Mouse (Mus musculus) midbrain, embryonic 14.5 days (tissue): ENCODE data around the gene Sp8. TPM values are rescaled to one million over a fixed set of nuclear protein-coding genes. Genes with fewer than 3 reads are reported as not detected.

Experiments used
- ATAC-seq: fragments of 200-750 bp; cut with Nextera tagmentation; 2 replicates; pipeline ENCODE4 v1.8.0; 2017; ENCODE audit warnings: moderate number of reproducible peaks, moderate library complexity; ENCODE audit not compliant: low FRiP score, low TSS enrichment
- DNase-seq: peaks from one replicate; pipeline ENCODE4 v3.0.0-alpha.2; 2015
- H3K27ac ChIP-seq: fragments of 300-500 bp; sonication (generic); replicated peaks from 2 replicates; pipeline ENCODE4 v1.5.1; 2014; ENCODE audit warnings: mild to moderate bottlenecking, low read depth, low read length, moderate library complexity
- H3K27me3 ChIP-seq: fragments of 300-500 bp; sonication (generic); 2 replicates; pipeline ENCODE4 v1.6.1; 2014; ENCODE audit warnings: low read length, control low read depth, mixed read lengths; ENCODE audit not compliant: control insufficient read depth, insufficient read depth
- H3K36me3 ChIP-seq: fragments of 300-500 bp; sonication (generic); 2 replicates; pipeline ENCODE4 v1.6.1; 2014; ENCODE audit warnings: low read length, control low read depth; ENCODE audit not compliant: control insufficient read depth, insufficient read depth
- H3K4me1 ChIP-seq: fragments of 300-500 bp; sonication (generic); 2 replicates; pipeline ENCODE4 v1.6.1; 2014; ENCODE audit warnings: mild to moderate bottlenecking, antibody characterized with exemption, low read length, control low read depth; ENCODE audit not compliant: control insufficient read depth, insufficient read depth
- H3K4me2 ChIP-seq: fragments of 300-500 bp; sonication (generic); 2 replicates; pipeline ENCODE4 v1.6.1; 2014; ENCODE audit warnings: mild to moderate bottlenecking, low read length, moderate library complexity
- H3K4me3 ChIP-seq: fragments of 300-500 bp; sonication (generic); replicated peaks from 2 replicates; pipeline ENCODE4 v1.5.1; 2014; ENCODE audit warnings: low read depth, low read length
- H3K9ac ChIP-seq: fragments of 300-500 bp; sonication (generic); replicated peaks from 2 replicates; pipeline ENCODE4 v1.6.1; 2014; ENCODE audit warnings: mild to moderate bottlenecking, low read length, moderate library complexity
- H3K9me3 ChIP-seq: fragments of 300-500 bp; sonication (generic); 2 replicates; pipeline ENCODE4 v1.6.1; 2016; ENCODE audit warnings: low read length, control low read depth, mixed read lengths; ENCODE audit not compliant: control insufficient read depth
- WGBS: fragments of 180-500 bp; shearing (Covaris S2); extraction: QIAGEN DNeasy Blood & Tissue Kit; methylation state at CpG from one replicate; pipeline ENCODE4 v1.1.7; 2014; 5-methylcytosine and 5-hydroxymethylcytosine counted together
- polyA plus RNA-seq: library from polyadenylated mRNA; unstranded; fragments of >200 nt; fragmentation: Nextera tagmentation; extraction: Ambion mirVana; gene quantifications from 2 replicates; pipeline ENCODE4 v1.2.1, GENCODE M21; 2014

Sp8 gene
- polyA plus RNA-seq, 1 experiment from 2014 or later = 1.7 TPM

DNA sequence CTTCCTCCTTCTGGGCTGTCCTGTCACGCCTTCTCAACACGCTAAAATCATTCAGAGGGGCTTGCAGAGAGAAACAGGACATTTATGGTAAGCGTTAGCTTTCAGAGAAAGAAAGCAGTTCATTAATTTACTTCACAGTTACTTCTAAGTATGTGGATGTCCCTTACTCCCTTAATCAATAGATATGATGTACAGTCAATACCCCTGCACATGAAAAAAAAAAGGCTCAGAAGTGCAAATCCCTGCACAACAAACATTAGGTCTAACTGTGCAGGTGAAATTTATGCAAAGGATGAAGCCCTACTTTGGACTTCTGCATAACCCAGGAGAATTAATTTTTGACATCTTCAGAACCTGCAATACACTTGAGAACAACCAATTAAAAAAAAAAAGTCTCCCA lies 778 bp upstream of the Sp8 start:
- peaks cover 81% of the 10 kb centered on the region for H3K27me3 ChIP-seq
- no peak overlapping the region for H3K4me3 ChIP-seq
- no peak overlapping the region for H3K4me2 ChIP-seq
- no peak overlapping the region for H3K9ac ChIP-seq
- ATAC-seq (no peak), DNase-seq (no peak)
- H3K9me3 ChIP-seq = no peaks in the 10 kb centered on the region
- H3K4me1 ChIP-seq = 0 out of 2 replicates have a peak, but pooled peaks cover 6% of the 10 kb centered on the region
- H3K36me3 ChIP-seq = no peaks in the 10 kb centered on the region
- WGBS = 5% methylated on average over 3 of the region's 3 CpGs
- no peak overlapping the region for H3K27ac ChIP-seq

DNA sequence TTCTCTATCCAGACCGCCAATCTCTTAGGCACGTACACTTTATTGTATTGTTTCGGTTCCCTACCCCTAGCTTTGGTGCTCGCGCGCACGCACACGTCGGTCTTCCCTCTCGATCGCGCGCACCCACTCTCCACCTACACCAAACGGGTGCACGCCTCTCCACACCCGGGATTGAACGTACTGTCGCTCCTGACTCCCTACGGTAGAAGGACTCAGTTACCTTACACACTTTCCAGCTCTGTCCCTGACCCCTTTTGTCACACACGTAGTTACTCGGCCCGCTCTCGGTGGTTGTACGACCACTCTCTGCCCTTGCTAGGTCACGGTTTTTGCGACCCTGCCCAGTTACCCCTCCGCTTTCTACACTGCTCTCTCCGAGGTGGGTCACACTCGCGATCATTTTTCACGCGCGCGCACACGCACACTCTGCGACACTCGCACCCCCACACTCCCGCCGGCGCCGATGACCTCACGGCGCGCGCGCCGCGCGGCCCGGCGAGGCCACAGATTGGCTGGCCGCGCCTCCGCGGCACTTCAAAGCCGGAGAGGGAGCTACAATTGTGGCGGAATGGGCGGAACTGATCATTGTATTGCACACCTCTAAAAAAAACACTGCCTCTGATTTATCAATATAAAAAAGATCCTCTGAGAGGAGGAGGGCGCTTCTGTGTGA lies 656 bp downstream of the Sp8 start:
- DNase-seq (peak; percentile 83), ATAC-seq (peak; percentile 49)
- H3K27me3 ChIP-seq = peaks cover 80% of the 10 kb centered on the region
- H3K4me2 ChIP-seq = peak overlapping the region; percentile 63
- H3K27ac ChIP-seq = no peak overlapping the region
- 0 out of 2 replicates have a peak, but pooled peaks cover 6% of the 10 kb centered on the region for H3K4me1 ChIP-seq
- under 1% methylated on average over 59 of the region's 59 CpGs for WGBS
- no peaks in the 10 kb centered on the region for H3K36me3 ChIP-seq
- H3K9me3 ChIP-seq = no peaks in the 10 kb centered on the region
- H3K9ac ChIP-seq = peak overlapping the region; percentile 20; the same call in 1 of the 2 replicates
- H3K4me3 ChIP-seq = peak overlapping the region; percentile 39

DNA sequence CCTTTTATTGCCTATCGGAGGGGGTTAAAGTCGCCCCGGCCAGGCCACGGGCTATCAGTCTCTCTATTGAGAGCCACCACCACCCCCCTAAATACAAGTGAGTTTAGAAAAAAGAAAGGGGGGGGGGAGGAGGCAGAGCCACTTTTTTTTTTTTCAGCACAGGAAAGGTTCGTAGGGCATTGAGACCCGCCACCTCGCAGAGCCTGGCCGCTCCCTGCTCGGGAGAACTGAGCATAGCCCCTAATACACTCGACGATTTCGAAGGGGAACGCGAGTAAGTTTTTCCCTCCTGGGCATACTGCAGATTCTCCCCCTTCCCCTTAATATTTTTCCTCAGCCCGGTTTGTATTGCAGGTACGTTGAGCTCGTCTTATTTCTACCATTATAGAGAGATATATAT lies 1.3 kb downstream of the Sp8 start:
- H3K4me1 ChIP-seq = 0 out of 2 replicates have a peak, but pooled peaks cover 6% of the 10 kb centered on the region
- peaks cover 82% of the 10 kb centered on the region for H3K27me3 ChIP-seq
- no peak overlapping the region for H3K27ac ChIP-seq
- H3K4me2 ChIP-seq = peak overlapping the region; percentile 63
- H3K9me3 ChIP-seq = no peaks in the 10 kb centered on the region
- H3K4me3 ChIP-seq = peak overlapping the region; percentile 39
- no peak overlapping the region for H3K9ac ChIP-seq
- peak; percentile 40 for DNase-seq
- no peaks in the 10 kb centered on the region for H3K36me3 ChIP-seq
- WGBS = under 1% methylated on average over 17 of the region's 17 CpGs
- no peak for ATAC-seq

DNA sequence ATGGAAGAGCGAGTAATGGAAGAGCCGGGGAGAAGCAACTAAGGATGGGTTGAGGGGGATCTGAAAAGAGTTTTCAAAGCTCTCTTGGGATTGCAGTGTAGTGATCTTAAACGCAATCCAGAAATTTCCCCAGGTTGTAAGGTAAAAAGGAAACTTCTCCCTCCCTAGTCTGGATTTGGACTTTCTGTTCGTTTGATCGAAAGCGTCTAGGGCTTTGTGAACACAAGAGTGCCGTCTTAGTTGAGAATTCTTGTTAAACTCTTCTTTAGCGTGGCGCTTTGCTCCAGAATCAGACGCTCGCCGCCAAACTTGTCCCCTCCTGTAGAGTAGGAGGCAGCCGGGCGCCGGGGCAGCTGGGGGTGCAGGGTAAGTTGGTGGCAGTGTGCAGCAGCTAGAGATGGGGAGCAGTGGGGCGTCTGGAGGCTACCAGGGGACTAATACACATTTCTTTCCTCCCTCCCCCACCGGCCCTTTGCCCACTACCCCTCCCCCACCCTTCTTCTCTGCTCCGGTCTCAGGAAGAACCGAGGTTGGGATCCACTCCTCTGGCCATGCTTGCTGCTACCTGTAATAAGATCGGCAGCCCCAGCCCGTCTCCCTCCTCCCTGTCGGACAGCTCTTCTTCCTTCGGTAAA lies 1.8 kb downstream of the Sp8 start:
- ATAC-seq = no peak; the same call in 1 of the 2 replicates
- Histone ChIP-seq H3K4me3 (peak overlapping the region; percentile 39), H3K4me1 (0 out of 2 replicates have a peak, but pooled peaks cover 6% of the 10 kb centered on the region), H3K9me3 (no peaks in the 10 kb centered on the region), H3K9ac (peak overlapping the region; percentile 46; the same call in 1 of the 2 replicates), H3K27me3 (peaks cover 80% of the 10 kb centered on the region), H3K4me2 (peak overlapping the region; percentile 63), H3K27ac (peak overlapping the region; percentile 64), H3K36me3 (no peaks in the 10 kb centered on the region)
- WGBS = under 1% methylated on average over 23 of the region's 23 CpGs
- DNase-seq = peak; percentile 43

DNA sequence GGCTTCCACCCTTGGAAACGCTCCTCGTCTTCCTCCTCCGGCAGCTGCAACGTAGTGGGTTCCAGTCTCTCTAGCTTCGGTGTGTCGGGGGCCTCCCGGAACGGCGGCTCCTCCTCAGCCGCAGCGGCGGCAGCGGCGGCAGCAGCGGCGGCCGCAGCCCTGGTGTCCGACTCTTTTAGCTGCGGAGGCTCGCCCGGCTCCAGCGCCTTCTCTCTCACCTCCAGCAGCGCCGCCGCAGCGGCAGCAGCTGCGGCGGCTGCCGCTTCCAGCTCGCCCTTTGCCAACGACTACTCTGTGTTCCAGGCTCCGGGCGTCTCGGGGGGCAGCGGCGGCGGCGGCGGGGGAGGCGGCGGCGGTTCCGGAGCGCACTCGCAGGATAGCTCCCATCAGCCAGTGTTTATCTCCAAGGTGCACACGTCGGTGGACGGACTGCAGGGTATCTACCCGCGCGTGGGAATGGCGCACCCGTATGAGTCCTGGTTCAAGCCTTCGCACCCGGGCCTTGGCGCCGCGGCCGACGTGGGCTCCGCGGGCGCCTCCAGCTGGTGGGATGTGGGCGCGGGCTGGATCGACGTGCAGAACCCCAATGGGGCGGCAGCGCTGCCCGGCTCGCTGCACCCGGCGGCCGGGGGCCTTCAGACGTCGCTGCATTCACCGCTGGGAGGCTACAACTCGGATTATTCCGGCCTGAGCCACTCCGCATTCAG lies 2.5 kb downstream of the Sp8 start:
- Histone ChIP-seq H3K36me3 (no peaks in the 10 kb centered on the region), H3K27ac (peak overlapping the region; percentile 64), H3K4me1 (0 out of 2 replicates have a peak, but pooled peaks cover 6% of the 10 kb centered on the region), H3K4me2 (peak overlapping the region; percentile 63), H3K27me3 (peaks cover 84% of the 10 kb centered on the region), H3K9ac (peak overlapping the region; percentile 46), H3K4me3 (peak overlapping the region; percentile 39), H3K9me3 (no peaks in the 10 kb centered on the region)
- under 1% methylated on average over 80 of the region's 80 CpGs for WGBS
- ATAC-seq = peak; percentile 51
- DNase-seq = peak; percentile 71

DNA sequence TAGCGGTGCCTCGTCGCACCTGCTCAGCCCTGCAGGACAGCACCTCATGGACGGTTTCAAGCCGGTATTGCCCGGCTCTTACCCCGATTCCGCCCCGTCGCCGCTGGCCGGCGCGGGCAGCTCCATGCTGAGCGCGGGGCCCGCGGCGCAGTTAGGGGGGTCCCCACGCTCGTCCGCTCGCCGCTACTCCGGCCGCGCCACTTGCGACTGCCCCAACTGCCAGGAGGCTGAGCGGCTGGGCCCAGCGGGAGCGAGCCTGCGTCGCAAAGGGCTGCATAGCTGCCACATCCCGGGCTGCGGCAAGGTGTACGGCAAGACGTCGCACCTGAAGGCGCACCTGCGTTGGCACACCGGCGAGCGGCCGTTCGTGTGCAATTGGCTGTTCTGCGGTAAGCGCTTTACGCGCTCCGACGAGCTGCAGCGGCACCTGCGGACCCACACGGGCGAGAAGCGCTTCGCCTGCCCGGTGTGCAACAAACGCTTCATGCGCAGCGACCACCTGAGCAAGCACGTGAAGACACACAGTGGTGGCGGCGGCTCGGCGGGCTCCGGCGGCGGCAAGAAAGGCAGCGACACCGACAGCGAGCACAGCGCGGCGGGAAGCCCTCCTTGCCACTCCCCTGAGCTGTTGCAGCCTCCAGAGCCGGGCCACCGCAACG lies 3.2 kb downstream of the Sp8 start:
- Histone ChIP-seq H3K27me3 (peaks cover 82% of the 10 kb centered on the region), H3K9ac (peak overlapping the region; percentile 46), H3K4me3 (peak overlapping the region; percentile 39), H3K36me3 (no peaks in the 10 kb centered on the region), H3K4me1 (0 out of 2 replicates have a peak, but pooled peaks cover 8% of the 10 kb centered on the region), H3K9me3 (no peaks in the 10 kb centered on the region), H3K4me2 (peak overlapping the region; percentile 63), H3K27ac (0 out of 2 replicates have a peak overlapping the region, but pooled peaks have one; percentile 64)
- under 1% methylated on average over 78 of the region's 78 CpGs for WGBS
- DNase-seq (peak; percentile 61), ATAC-seq (peak; percentile 51)

DNA sequence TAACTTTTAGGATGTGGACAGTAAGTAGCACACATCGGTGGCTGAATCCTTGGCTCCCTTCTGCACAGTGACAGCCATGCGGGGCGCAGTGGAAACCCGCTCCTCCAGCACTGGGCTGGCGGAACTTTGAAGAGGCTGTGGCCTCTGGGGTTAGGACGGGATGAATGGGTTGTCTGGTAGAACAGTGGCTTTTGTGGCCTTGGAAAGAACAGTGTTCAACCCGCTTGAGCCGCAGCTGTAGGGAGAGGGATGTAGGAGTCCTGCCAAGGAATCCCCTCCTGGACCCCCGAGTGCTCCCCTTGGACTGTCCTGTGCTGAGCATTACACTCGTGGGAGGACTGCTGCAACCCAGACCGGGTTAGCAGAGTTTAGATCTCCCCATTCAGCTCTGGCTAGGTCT lies 3.9 kb downstream of the Sp8 start:
- no peaks in the 10 kb centered on the region for H3K36me3 ChIP-seq
- 0 out of 2 replicates have a peak, but pooled peaks cover 11% of the 10 kb centered on the region for H3K4me1 ChIP-seq
- H3K4me2 ChIP-seq = peak overlapping the region; percentile 63
- peaks cover 81% of the 10 kb centered on the region for H3K27me3 ChIP-seq
- no peaks in the 10 kb centered on the region for H3K9me3 ChIP-seq
- no peak for ATAC-seq
- peak; percentile 47 for DNase-seq
- 0% methylated on average over 11 of the region's 11 CpGs for WGBS
- H3K27ac ChIP-seq = no peak overlapping the region
- H3K4me3 ChIP-seq = peak overlapping the region; percentile 39
- H3K9ac ChIP-seq = peak overlapping the region; percentile 16; the same call in 1 of the 2 replicates

DNA sequence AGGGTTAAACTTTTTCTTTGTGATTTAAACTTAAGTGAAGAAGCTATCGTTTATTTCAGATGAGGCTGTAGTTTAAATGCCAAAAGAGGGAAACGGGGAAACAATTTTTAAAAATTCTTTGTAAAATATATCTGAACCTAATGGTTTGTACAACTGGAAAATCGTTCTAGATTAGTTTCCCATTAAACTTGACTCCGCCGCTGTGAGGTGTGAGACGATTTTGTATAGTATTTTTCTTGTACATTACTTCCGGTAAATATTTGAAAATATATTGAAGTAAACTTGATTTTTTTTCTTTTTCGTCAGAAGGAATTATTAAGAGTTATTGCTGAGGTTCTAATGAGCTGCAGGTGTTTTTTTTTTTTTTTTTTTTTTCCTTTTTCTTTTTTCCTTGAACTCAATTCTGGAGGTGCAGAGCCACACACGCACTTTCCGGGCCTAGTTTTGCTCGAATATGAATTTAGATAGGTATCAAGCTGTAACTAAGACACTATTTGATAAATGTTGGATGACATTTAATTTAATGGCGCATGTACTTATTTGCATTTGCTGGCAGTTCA lies 4.8 kb downstream of the Sp8 start:
- DNase-seq (peak; percentile 53), ATAC-seq (no peak)
- Histone ChIP-seq H3K4me1 (0 out of 2 replicates have a peak, but pooled peaks cover 11% of the 10 kb centered on the region), H3K9me3 (no peaks in the 10 kb centered on the region), H3K4me3 (peak overlapping the region; percentile 39; the same call in 1 of the 2 replicates), H3K4me2 (peak overlapping the region; percentile 17; the same call in 1 of the 2 replicates), H3K9ac (no peak overlapping the region), H3K36me3 (no peaks in the 10 kb centered on the region), H3K27ac (no peak overlapping the region), H3K27me3 (peaks cover 78% of the 10 kb centered on the region)
- 16% methylated on average over 12 of the region's 12 CpGs for WGBS
